Mouse (Mus musculus) embryonic facial prominence, embryonic 10.5 days (tissue): Measurements from ENCODE around the gene Olfr543. TPM values are rescaled to one million over a fixed set of nuclear protein-coding genes. Genes with fewer than 3 reads are reported as not detected.

ENCODE experiments used
- DNase-seq: peaks from one replicate; pipeline ENCODE4 v3.0.0-alpha.2; 2017; ENCODE audit warnings: low spot score
- H3K27ac ChIP-seq: fragments of 300-500 bp; sonication (generic); replicated peaks from 2 replicates; pipeline ENCODE4 v1.5.1; 2016; ENCODE audit warnings: mild to moderate bottlenecking
- H3K27me3 ChIP-seq: fragments of 300-500 bp; sonication (generic); replicated peaks from 2 replicates; pipeline ENCODE4 v1.6.1; 2016; ENCODE audit warnings: low read depth, mild to moderate bottlenecking; ENCODE audit not compliant: poor library complexity, severe bottlenecking
- H3K36me3 ChIP-seq: fragments of 300-500 bp; sonication (generic); replicated peaks from 2 replicates; pipeline ENCODE4 v1.6.1; 2016; ENCODE audit warnings: mild to moderate bottlenecking, moderate library complexity
- H3K4me1 ChIP-seq: fragments of 300-500 bp; sonication (generic); 2 replicates; pipeline ENCODE4 v1.6.1; 2016
- H3K4me3 ChIP-seq: fragments of 300-500 bp; sonication (generic); 2 replicates; pipeline ENCODE4 v1.5.1; 2016; ENCODE audit warnings: mild to moderate bottlenecking, moderate library complexity
- H3K9me3 ChIP-seq: fragments of 300-500 bp; sonication (generic); 2 replicates; pipeline ENCODE4 v1.6.1; 2016; ENCODE audit warnings: mild to moderate bottlenecking
- whole genome bisulfite sequencing: fragments of 180-500 bp; shearing (Covaris S2); methylation state at CpG from one replicate; pipeline ENCODE4 v1.1.7; 2016; 5-methylcytosine and 5-hydroxymethylcytosine counted together
- polyA plus RNA-seq: library from polyadenylated mRNA; unstranded; fragments of >200 nt; fragmentation: Nextera tagmentation; extraction: Ambion mirVana; gene quantifications from 2 replicates; pipeline ENCODE4 v1.2.1, GENCODE M21; 2016

The Olfr543 gene
- polyA plus RNA-seq, 1 experiment from 2014 or later, result 0.55 TPM

DNA sequence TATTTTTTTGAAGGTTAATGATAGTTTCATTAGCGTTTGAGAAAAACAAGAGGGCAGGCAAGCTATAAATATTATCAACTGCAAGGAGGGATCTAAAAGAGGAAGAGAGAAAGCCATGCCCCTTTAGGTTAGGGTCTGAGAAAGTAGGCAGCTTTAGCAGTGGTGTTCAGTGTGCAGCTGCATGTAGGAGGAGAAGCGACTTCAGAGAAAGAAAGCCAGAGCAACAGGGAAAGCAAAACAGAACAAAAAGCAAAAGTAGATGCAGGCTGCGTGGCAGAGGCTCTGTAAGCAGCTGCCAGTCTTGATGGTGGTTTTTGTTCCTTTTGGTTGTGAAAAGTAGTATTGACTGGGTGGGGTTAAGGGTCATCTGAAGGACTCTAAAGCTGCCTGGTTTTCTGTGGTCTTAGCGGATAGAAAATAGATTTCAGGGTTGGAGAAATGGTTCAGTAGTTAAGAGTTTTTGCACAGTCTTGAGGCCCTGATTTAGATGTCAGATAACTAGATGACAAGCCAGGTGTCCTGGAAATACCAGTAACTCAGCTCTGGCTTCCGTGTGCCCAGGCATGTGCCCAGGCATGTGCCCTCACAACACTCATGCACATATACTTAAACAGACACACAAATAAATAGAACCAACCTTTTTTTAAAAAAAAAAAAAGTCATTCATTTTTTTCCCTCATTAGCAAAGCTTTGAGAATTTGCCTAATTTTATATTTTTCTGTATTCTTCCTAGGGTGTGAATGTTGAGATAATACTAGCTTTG is 22.7 kb downstream of the Olfr543 start:
- H3K4me3 ChIP-seq, result no peak overlapping the region
- H3K27ac ChIP-seq, result no peak overlapping the region
- peaks cover 100% of the 10 kb centered on the region for H3K36me3 ChIP-seq
- no peaks in the 10 kb centered on the region for H3K9me3 ChIP-seq
- no peaks in the 10 kb centered on the region for H3K27me3 ChIP-seq
- 88% methylated on average over 5 of the region's 5 CpGs for WGBS
- no peak for DNase-seq
- no peaks in the 10 kb centered on the region for H3K4me1 ChIP-seq

DNA sequence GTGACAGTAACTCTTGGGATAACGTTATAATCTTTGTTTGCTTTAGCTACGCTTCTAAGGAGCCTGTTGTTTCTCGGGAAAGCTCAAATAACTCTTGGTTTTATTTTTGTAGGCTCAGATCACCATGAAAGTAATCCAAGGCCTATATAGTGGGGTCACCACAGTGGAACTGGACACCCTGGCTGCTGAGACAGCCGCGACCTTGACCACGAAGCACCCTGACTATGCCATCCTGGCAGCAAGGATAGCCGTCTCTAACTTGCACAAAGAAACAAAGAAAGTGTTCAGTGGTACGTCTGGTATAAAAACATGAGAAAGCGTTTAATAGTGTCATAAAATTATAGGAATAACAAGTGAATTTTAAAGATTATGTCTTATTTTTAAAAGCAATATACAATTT is 35.0 kb downstream of the Olfr543 start:
- Histone ChIP-seq H3K4me1 (peaks cover 18% of the 10 kb centered on the region), H3K27me3 (no peaks in the 10 kb centered on the region), H3K9me3 (no peaks in the 10 kb centered on the region), H3K4me3 (no peak overlapping the region), H3K36me3 (peaks cover 79% of the 10 kb centered on the region), H3K27ac (no peak overlapping the region)
- no peak for DNase-seq
- 92% methylated on average over 9 of the region's 9 CpGs for WGBS

DNA sequence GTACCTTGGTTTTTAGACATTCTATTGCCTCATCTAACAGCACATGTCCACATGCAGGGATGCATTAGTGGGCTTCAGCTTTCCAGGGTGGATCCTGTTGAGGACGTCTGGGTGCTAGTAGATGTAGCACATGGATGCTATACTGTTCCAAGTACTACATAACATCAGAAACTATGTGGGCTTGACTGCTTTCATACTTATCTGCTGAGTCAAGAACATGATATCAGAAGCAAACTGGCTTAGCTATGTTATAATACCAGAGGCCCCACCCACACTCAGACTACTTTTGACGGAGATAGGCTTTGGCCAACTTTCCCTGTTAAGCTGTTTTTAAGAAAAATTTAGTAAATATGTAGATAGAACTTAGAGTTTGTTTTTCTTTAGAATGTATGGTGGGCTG is 37.2 kb downstream of the Olfr543 start:
- 92% methylated on average over 2 of the region's 2 CpGs for WGBS
- Histone ChIP-seq H3K36me3 (peaks cover 58% of the 10 kb centered on the region), H3K27ac (no peak overlapping the region), H3K9me3 (no peaks in the 10 kb centered on the region), H3K27me3 (peaks cover 7% of the 10 kb centered on the region), H3K4me3 (peak overlapping the region; percentile 16; the same call in 1 of the 2 replicates), H3K4me1 (peaks cover 18% of the 10 kb centered on the region)
- no peak for DNase-seq

DNA sequence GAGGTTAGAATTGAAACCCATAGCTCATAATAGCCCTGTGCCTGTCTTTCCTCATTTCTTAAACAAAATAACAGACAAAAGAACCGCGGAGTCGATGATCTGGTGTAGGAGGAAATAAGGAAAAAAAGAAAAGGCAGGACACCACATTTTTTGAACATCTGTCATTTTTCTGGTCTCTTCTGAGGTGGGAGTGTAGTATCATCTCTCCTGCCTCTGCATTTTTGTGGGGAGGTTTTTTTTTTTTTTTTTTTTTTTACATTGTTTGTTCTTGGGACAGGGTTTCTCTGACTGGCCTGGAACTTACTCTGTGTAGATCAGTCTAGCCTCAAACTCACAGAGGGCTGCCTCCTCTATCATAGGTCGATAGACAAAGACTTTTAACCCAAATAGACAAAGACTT is 39.0 kb downstream of the Olfr543 start:
- H3K4me1 ChIP-seq, result peaks cover 18% of the 10 kb centered on the region
- no peak for DNase-seq
- peaks cover 16% of the 10 kb centered on the region for H3K27me3 ChIP-seq
- H3K36me3 ChIP-seq, result peaks cover 39% of the 10 kb centered on the region
- 1% methylated on average over 4 of the region's 4 CpGs for WGBS
- H3K4me3 ChIP-seq, result peak overlapping the region; percentile 78
- H3K9me3 ChIP-seq, result no peaks in the 10 kb centered on the region
- H3K27ac ChIP-seq, result peak overlapping the region; percentile 94

DNA sequence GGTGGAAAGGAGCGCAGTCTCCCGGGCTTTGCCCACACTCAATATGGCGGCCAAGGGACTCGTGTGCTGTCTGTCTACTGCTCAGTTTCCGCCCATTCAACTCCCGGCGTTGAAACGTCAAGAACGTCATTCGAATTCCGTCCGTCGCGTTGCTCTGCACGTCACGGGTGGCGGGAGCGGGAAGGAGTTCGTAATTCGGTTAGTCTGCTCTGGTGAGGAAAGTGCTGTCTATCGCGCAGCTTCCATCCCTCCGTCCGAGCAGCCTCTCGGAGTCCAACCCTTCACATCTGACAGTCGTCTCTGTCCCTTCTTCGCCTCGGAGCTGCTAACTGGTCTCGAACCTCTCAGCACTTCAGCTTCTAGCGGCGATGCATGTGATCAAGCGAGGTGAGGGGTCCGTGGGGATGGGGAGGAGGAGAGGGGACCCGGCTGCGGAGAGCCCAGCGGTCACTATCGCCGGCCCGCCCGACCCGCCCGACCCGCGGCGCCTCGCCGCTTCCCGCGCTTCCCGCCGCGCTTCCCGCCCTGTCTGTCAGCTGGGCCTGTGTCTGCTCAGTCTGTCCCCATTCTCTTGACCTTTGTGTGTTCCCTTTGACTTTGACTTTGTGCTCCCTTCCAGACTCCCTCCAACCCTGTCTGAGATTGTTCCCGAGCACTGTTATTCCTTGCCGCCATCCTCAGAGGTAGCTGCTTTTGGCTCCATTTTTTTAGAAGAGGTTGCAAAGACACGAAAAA is 39.7 kb downstream of the Olfr543 start, which contains the start of gene Rrm1:
TSS of gene Rrm1 (plus strand) at position 39 of the 735 bp plus-strand sequence.
- Histone ChIP-seq H3K9me3 (no peaks in the 10 kb centered on the region), H3K4me1 (peaks cover 18% of the 10 kb centered on the region), H3K4me3 (peak within 1 kb of the TSS; percentile 78), H3K36me3 (peaks cover 33% of the 10 kb centered on the region), H3K27ac (peak within 1 kb of the TSS; percentile 94), H3K27me3 (peaks cover 16% of the 10 kb centered on the region)
- peak; percentile 96 for DNase-seq
- WGBS, result under 1% methylated on average over 56 of the region's 56 CpGs

DNA sequence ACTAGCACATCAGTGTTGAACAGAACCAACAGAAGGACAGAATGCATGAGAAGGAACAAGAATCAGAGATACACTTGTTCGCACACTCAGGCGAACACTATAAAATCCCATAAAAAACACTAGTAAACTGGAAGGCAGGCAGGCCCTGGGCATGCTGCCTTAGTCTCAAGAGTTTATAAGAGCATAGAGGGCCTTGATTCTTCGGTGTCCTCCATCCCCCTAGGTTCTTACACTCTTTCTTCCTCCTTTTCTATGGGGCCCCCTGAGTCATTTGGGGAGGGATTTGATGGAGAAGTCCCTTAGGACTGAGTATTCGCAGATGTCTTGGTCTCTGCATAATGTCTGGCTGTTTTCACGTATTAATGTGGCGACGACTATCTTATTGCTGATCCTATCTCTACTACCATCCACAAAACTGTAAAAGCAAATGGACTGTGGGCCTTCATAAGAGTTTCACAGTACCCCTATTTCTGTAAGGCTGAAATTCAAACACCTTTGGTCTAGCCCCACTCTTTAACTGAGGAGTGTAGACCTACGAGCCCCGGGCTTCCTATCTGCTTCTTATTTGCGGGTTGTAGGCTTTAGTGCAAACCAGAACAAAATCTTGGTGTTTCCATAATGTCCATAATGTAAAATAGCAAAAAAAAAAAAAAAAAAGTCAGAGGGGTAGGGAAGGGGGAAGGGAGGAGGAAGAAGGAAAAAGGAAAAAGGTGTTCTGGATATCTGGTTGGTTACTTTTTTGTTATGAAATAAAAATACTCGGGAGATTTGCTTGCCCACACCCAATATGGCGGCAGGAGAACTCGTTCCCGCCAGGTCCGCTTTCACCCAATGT is 40.4 kb downstream of the Olfr543 start:
- Histone ChIP-seq H3K27ac (peak overlapping the region; percentile 94), H3K36me3 (peaks cover 25% of the 10 kb centered on the region), H3K9me3 (no peaks in the 10 kb centered on the region), H3K27me3 (peaks cover 16% of the 10 kb centered on the region), H3K4me3 (peak overlapping the region; percentile 78), H3K4me1 (peaks cover 18% of the 10 kb centered on the region)
- WGBS, result 55% methylated on average over 15 of the region's 15 CpGs
- DNase-seq, result no peak

DNA sequence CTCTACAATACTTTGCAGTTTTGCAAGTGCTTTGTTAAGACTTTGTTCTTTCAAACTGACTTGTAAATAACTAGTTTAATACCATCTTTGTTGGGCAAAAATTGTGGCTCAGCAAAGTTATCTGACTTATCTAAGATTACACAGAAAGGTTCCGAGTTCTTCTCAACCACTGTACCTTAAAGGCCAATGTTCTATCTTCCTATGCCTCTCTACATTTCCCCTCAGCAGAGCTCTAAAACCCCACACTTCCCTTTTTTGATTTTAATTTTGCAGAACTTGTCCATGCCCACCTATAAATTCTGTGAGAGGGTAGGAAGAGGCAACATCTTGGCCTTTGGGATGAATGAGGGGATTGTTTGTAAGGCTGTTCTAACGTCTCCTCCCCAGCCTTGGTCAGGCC is 47.1 kb downstream of the Olfr543 start:
- WGBS, result 79% methylated on average over 2 of the region's 2 CpGs
- no peaks in the 10 kb centered on the region for H3K36me3 ChIP-seq
- H3K9me3 ChIP-seq, result no peaks in the 10 kb centered on the region
- no peak for DNase-seq
- H3K27me3 ChIP-seq, result 0 out of 2 replicates have a peak, but pooled peaks cover 10% of the 10 kb centered on the region
- H3K4me1 ChIP-seq, result no peaks in the 10 kb centered on the region
- no peak overlapping the region for H3K27ac ChIP-seq
- no peak overlapping the region for H3K4me3 ChIP-seq

Other genes starting within 250 kb of the Olfr543 start
- 42.5 and 48.4 TPM in 2 replicates for gene Rhog, start 225.6 kb downstream of the Olfr543 start, polyA plus RNA-seq
- gene Stim1, start 213.9 kb downstream of the Olfr543 start, polyA plus RNA-seq, result 13.0 and 14.6 TPM in 2 replicates
- gene Rrm1, start 40.0 kb downstream of the Olfr543 start, polyA plus RNA-seq, result 267 and 280 TPM in 2 replicates
- 0.10 and 0.13 TPM in 2 replicates for gene Olfr544, start 6.6 kb upstream of the Olfr543 start, polyA plus RNA-seq
- 0.05 and 0.24 TPM in 2 replicates for gene Olfr545, start 17.9 kb upstream of the Olfr543 start, polyA plus RNA-seq
- not detected in 2 replicates for gene Olfr547, start 53.1 kb upstream of the Olfr543 start, polyA plus RNA-seq
- gene Olfr548-ps1, start 59.2 kb upstream of the Olfr543 start, polyA plus RNA-seq, result not detected in 2 replicates
- not detected in 2 replicates for gene Olfr549, start 68.2 kb upstream of the Olfr543 start, polyA plus RNA-seq
- gene Trim21, start 83.8 kb upstream of the Olfr543 start, polyA plus RNA-seq, result 0.24 and 0.54 TPM in 2 replicates
- not detected in 2 replicates for gene Olfr550, start 89.8 kb upstream of the Olfr543 start, polyA plus RNA-seq
- not detected in 2 replicates for gene Olfr551, start 110.2 kb upstream of the Olfr543 start, polyA plus RNA-seq
- not detected in 2 replicates for gene Olfr552, start 116.1 kb upstream of the Olfr543 start, polyA plus RNA-seq
- gene Olfr553, start 136.5 kb upstream of the Olfr543 start, polyA plus RNA-seq, result not detected in 2 replicates
- not detected in 2 replicates for gene Olfr554, start 156.8 kb upstream of the Olfr543 start, polyA plus RNA-seq
- not detected in 2 replicates for gene Olfr555, start 177.1 kb upstream of the Olfr543 start, polyA plus RNA-seq
- not detected in 2 replicates for gene Olfr556, start 183.2 kb upstream of the Olfr543 start, polyA plus RNA-seq
- 10.9 and 13.2 TPM in 2 replicates for gene Trim68, start 205.6 kb upstream of the Olfr543 start, polyA plus RNA-seq
- not detected in 2 replicates for gene Olfr557, start 214.2 kb upstream of the Olfr543 start, polyA plus RNA-seq
- gene Olfr558, start 220.5 kb upstream of the Olfr543 start, polyA plus RNA-seq, result 0.09 TPM in 1 of 2 replicates, not detected in the other
- gene Olfr33, start 237.4 kb upstream of the Olfr543 start, polyA plus RNA-seq, result not detected in 2 replicates
- gene Olfr559, start 245.8 kb upstream of the Olfr543 start, polyA plus RNA-seq, result not detected in 2 replicates